21 mouse cellular contexts compared by ENCODE assay signal in the genomic region with DNA sequence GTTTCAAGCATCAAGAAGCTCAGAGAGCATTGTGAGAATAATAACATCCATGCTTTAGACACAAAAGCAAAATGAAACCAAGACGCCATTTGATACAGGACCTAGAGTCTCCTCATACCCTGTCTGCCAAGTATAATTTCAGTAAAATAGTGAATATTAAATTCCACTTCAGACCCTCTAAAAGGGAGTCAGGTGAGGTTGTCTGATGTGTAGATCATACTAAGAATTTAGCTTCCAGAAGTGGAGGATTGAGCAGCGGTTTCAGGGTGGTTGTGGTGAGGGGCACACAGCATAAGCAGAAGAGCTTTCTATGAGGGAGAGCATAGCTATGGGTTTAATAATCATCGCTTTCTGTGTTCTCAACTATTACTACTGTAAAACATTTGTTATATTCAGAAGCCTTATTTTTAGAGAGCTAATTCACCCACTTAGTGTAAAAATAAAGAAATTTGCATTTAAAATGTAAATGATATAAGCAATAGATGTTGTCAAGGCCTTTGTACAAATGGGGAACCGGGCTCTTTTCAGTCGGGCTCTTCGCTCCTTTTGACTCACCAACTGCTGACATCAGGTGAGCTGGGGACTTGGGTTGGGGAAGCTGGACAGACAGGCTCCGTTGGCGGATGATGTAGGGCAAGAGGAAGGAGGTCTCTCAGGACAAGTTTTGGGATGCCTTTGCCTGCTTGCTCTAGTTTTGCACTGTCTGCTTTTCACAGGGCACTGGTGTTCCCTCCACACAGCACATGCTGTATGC.
"Had no signal": no experiment of that assay in that cellular context is flagged by ENCODE, and none has a peak within 500 bp of the region (broad histone marks: within the 10 kb centered on the region; RNA-seq: fewer than 3 reads in every experiment).

No protein-coding gene starts in this region.

- DNase-seq: lung, adult 18-20 months; lung, embryonic 14.5 days; lung, postnatal 10 days; lung, postnatal 4 days; midbrain, embryonic 14.5 days; retina, postnatal 1 day; right cerebral cortex, adult 18-20 months; right cerebral cortex, postnatal 25 days; right cerebral cortex, postnatal 4 days; spleen, adult 18-20 months; thymus, adult 2 months; thymus, postnatal 25 days; thymus, postnatal 4 days had no signal

- ATAC-seq: midbrain, embryonic 16.5 days had no signal

- H3K9me3 ChIP-seq: midbrain, embryonic 10.5 days; midbrain, embryonic 12.5 days; neural tube, embryonic 13.5 days; neural tube, embryonic 15.5 days; stomach, embryonic 15.5 days had no signal

- H3K4me1 ChIP-seq: neural tube, embryonic 13.5 days had no signal

- H3K27ac ChIP-seq: midbrain, embryonic 10.5 days; midbrain, embryonic 12.5 days; neural tube, embryonic 13.5 days; neural tube, embryonic 15.5 days; stomach, embryonic 15.5 days; stomach, postnatal 0 days had no signal

- H3K4me3 ChIP-seq: midbrain, embryonic 10.5 days; midbrain, embryonic 12.5 days; myocyte; neural tube, embryonic 13.5 days; neural tube, embryonic 15.5 days; stomach, embryonic 15.5 days had no signal

- H3K9ac ChIP-seq: lung, embryonic 14.5 days; midbrain, embryonic 12.5 days; neural tube, embryonic 13.5 days; neural tube, embryonic 15.5 days; stomach, embryonic 15.5 days had no signal

- H3K4me2 ChIP-seq: lung, embryonic 14.5 days; midbrain, embryonic 12.5 days; neural tube, embryonic 13.5 days; neural tube, embryonic 15.5 days; stomach, embryonic 15.5 days had no signal

- H3K27me3 ChIP-seq: midbrain, embryonic 12.5 days; neural tube, embryonic 13.5 days; neural tube, embryonic 15.5 days; stomach, embryonic 15.5 days had no signal

- H3K36me3 ChIP-seq: midbrain, embryonic 10.5 days; midbrain, embryonic 12.5 days; neural tube, embryonic 13.5 days; neural tube, embryonic 15.5 days; stomach, embryonic 15.5 days had no signal
